Mouse (Mus musculus): Measurements from ENCODE around the gene Prss33.

The Prss33 gene

GRCm38 (mm10) chr17:23786510-23786931 is 49.3 kb downstream of the Prss33 start:
- DNase-seq (ENCODE audit: low read depth, low spot score) = no peak

DNA sequence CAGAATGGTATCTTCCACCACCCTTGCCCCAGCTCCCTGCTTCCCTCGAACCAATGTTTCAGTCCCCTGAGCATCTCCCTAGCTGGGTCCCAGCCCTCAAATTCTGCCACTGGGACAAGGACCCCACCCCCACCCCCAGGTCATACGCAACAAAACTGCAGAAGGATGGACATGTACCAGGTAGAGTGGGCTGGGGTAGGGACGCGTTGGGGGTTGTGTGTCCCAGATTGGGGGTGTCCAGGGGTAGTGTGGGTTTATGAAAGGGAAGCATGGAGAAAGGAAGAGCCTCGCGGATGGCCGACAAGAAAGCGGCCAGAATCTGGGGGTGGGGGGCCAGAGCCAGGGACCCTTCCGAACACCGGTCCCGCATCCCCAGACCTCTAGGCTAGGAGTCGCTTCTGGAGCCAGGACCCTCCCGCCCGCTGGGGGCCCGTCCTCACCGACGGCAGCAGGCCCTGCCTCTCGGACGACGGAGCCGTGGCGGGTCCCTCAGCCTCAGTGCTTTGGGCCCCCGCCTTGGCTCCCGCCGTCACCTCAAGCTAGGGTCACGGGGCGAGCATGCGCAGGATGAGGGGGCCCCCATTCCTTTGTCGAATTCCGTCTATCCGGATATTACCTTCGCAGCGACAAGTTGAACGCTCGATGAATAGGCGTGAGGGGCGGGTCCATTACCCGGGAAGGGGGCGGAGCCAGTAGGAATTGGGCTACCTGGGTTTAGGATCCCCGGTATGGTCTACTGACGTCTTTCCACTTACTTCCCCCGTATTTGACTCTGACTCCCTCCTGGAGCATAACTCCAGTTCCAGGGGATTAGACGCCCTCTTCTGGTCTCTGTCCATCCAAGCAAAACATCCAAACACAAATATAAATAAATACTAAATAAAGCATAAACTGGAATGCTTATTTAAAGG is 50.0 kb downstream of the Prss33 start, which contains the start of gene Flywch2:
Gene Flywch2 (minus strand): TSS at position 521 of the 911 bp plus-strand sequence.
- peak; percentile 91 for DNase-seq (ENCODE audit: low read depth, low spot score)

GRCm38 (mm10) chr17:23783352-23783751 is 52.5 kb downstream of the Prss33 start:
- DNase-seq (ENCODE audit: low read depth, low spot score) = no peak

Data from telencephalon, adult 2 months (tissue).